Mouse (Mus musculus) bone marrow, adult 2 months (tissue): ENCODE results near the gene Ccdc28a.

Experiments used
- CTCF ChIP-seq: fragments of 200-500 bp; IDR thresholded peaks from 2 replicates; pipeline ENCODE4 v1.5.1; 2011; ENCODE audit warnings: low read length, control low read depth; ENCODE audit not compliant: control insufficient read depth, insufficient read depth
- POLR2A ChIP-seq: fragments of 200-500 bp; IDR thresholded peaks from 2 replicates; pipeline ENCODE4 v1.6.1; 2011; ENCODE audit warnings: low read depth, mild to moderate bottlenecking, control low read depth, low read length, borderline replicate concordance; ENCODE audit not compliant: control insufficient read depth

- no peak for TF ChIP-seq CTCF
- TF ChIP-seq POLR2A, result no peak
Measured at GRCm38 (mm10) chr10:18213373-18213772, 21.4 kb downstream of the Ccdc28a start.
